Mouse (Mus musculus) stomach, postnatal 0 days (tissue): ENCODE results near the gene Arid5b. TPM values are rescaled to one million over a fixed set of nuclear protein-coding genes. Genes with fewer than 3 reads are reported as not detected.

Source experiments
- ATAC-seq: fragments of 200-750 bp; cut with Nextera tagmentation; 2 replicates; pipeline ENCODE4 v1.8.0; 2017; ENCODE audit not compliant: low FRiP score, low TSS enrichment
- DNase-seq: peaks from one replicate; pipeline ENCODE4 v3.0.0-alpha.2; 2016; ENCODE audit warnings: low spot score
- H3K27ac ChIP-seq: fragments of 300-500 bp; sonication (generic); replicated peaks from 2 replicates; pipeline ENCODE4 v1.5.1; 2014; ENCODE audit warnings: mild to moderate bottlenecking, control low read depth
- H3K27me3 ChIP-seq: fragments of 300-500 bp; sonication (generic); 2 replicates; pipeline ENCODE4 v1.6.1; 2014; ENCODE audit warnings: low read length; ENCODE audit not compliant: control insufficient read depth, insufficient read depth
- H3K36me3 ChIP-seq: fragments of 300-500 bp; sonication (generic); 2 replicates; pipeline ENCODE4 v1.6.1; 2014; ENCODE audit warnings: low read length, mixed read lengths; ENCODE audit not compliant: control insufficient read depth, insufficient read depth
- H3K4me1 ChIP-seq: fragments of 300-500 bp; sonication (generic); replicated peaks from 2 replicates; pipeline ENCODE4 v1.6.1; 2014; ENCODE audit warnings: antibody characterized with exemption; ENCODE audit not compliant: control insufficient read depth, insufficient read depth
- H3K4me2 ChIP-seq: fragments of 300-500 bp; sonication (generic); replicated peaks from 2 replicates; pipeline ENCODE4 v1.6.1; 2014; ENCODE audit warnings: low read depth, mild to moderate bottlenecking, control low read depth, moderate library complexity
- H3K4me3 ChIP-seq: fragments of 300-500 bp; sonication (generic); 2 replicates; pipeline ENCODE4 v1.5.1; 2014; ENCODE audit warnings: low read depth, low read length, control low read depth
- H3K9ac ChIP-seq: fragments of 300-500 bp; sonication (generic); 2 replicates; pipeline ENCODE4 v1.6.1; 2014; ENCODE audit warnings: mild to moderate bottlenecking, low read length, control low read depth, mixed read lengths
- H3K9me3 ChIP-seq: fragments of 300-500 bp; sonication (generic); 2 replicates; pipeline ENCODE4 v1.6.1; 2016; ENCODE audit warnings: low read length; ENCODE audit not compliant: control insufficient read depth
- CTCF ChIP-seq: IDR thresholded peaks from 2 replicates; pipeline ENCODE4 v1.5.1; 2016; ENCODE audit warnings: antibody characterized with exemption, low read depth, mild to moderate bottlenecking, moderate library complexity
- EP300 ChIP-seq: optimal IDR thresholded peaks from 2 replicates; pipeline ENCODE3; 2016; ENCODE audit warnings: antibody characterized with exemption
- WGBS: fragments of 180-500 bp; shearing (Covaris S2); extraction: QIAGEN DNeasy Blood & Tissue Kit; methylation state at CpG from one replicate; pipeline ENCODE4 v1.1.7; 2014; 5-methylcytosine and 5-hydroxymethylcytosine counted together
- polyA plus RNA-seq: library from polyadenylated mRNA; unstranded; fragments of >200 nt; fragmentation: Nextera tagmentation; extraction: Ambion mirVana; gene quantifications from 2 replicates; pipeline ENCODE4 v1.2.1, GENCODE M21; 2015

The Arid5b gene
- polyA plus RNA-seq, 1 experiment from 2014 or later, result 18.3 TPM

DNA sequence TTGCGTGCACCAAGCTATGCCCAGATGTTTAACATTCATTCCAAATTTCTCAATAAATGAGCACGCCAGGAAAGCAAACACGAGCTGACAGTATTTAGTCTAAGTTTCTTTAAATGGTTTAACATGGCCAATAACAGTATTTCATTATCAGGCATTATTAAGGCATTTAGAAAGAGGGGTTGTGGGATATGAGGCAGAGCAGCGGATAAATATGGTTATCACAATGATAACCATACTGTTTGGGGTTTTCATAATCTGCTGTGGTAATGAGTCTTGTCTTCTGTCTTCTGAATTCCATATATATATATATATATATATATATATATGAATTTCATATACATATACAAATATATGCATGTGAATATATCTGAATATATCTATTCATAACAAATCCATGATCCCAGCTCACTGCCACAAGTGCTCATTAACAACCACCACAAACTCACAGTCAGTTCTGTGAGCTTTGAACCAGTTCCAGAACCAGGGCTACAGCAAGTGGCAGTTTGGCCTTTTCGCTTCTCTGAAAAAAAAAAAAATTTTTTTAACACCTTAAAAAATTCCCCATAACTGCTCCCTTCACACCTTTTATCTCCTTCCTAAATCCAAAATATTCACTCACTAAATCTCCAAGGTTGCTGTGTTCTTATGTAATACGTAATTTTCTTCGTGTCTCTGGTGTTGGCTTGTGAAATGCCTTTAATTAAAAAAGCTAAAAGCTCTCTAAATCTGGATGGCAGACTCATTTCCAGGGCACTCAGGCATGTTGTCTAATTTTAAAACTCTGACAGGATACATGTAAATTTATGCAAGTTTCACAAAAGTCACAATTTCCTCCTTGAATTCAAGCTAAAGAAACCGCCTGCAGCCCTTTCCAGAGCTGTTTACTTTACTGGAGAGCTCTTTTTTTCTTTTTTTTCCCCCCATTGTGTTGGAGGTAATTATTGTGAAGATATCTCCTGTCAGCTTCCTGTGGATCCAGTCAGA lies 113.5 kb downstream of the Arid5b start:
- Histone ChIP-seq H3K9ac (no peak overlapping the region), H3K4me3 (no peak overlapping the region), H3K27ac (no peak overlapping the region), H3K36me3 (no peaks in the 10 kb centered on the region), H3K9me3 (no peaks in the 10 kb centered on the region), H3K27me3 (no peaks in the 10 kb centered on the region), H3K4me2 (no peak overlapping the region), H3K4me1 (peaks cover 8% of the 10 kb centered on the region)
- ATAC-seq (no peak), DNase-seq (no peak)
- 62% methylated on average over 8 of the region's 8 CpGs for WGBS
- TF ChIP-seq EP300 (no peak), CTCF (no peak)

GRCm38 (mm10) chr10:68164137-68164536 lies 114.4 kb downstream of the Arid5b start:
- ATAC-seq, result no peak

GRCm38 (mm10) chr10:68159759-68160158 lies 118.8 kb downstream of the Arid5b start:
- H3K4me3 ChIP-seq, result no peak overlapping the region
- DNase-seq, result no peak
- H3K36me3 ChIP-seq, result no peaks in the 10 kb centered on the region
- no peak overlapping the region for H3K4me2 ChIP-seq
- no peaks in the 10 kb centered on the region for H3K9me3 ChIP-seq
- no peak overlapping the region for H3K27ac ChIP-seq
- H3K9ac ChIP-seq, result no peak overlapping the region
- no peak for ATAC-seq
- 94% methylated on average over 9 of the region's 9 CpGs for WGBS
- H3K4me1 ChIP-seq, result peaks cover 4% of the 10 kb centered on the region; the same call in 1 of the 2 replicates
- no peaks in the 10 kb centered on the region for H3K27me3 ChIP-seq
- TF ChIP-seq CTCF, result no peak
- TF ChIP-seq EP300, result no peak

More at GRCm38 (mm10) chr10:68164137-68164536, 114.4 kb downstream of the Arid5b start:
- DNase-seq, result no peak
- no peaks in the 10 kb centered on the region for H3K27me3 ChIP-seq
- H3K4me3 ChIP-seq, result no peak overlapping the region
- no peak overlapping the region for H3K27ac ChIP-seq
- H3K9ac ChIP-seq, result no peak overlapping the region
- H3K9me3 ChIP-seq, result no peaks in the 10 kb centered on the region
- WGBS, result 86% methylated on average over 2 of the region's 2 CpGs
- H3K4me1 ChIP-seq, result peaks cover 5% of the 10 kb centered on the region
- TF ChIP-seq EP300, result no peak
- TF ChIP-seq CTCF, result no peak
- no peak overlapping the region for H3K4me2 ChIP-seq
- H3K36me3 ChIP-seq, result no peaks in the 10 kb centered on the region

DNA sequence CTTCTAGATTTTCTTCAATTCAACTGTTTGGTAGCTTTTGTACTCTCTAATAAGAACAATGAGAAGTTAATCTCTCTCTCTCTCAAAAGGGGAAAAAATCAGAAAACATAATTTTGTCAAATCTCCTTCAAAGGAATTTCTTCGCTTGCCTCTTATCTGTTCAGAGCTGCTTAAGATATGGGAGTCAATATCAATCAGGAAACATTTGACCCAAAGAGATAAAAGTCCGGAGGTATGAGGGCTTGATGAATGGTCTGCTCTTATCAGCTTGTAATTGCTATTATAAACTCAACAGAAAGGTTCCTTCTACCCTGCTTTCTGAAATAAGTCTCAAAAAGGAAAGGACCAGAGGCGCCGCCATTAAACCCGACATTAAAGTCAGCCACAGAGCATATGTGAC lies 120.0 kb downstream of the Arid5b start:
- no peaks in the 10 kb centered on the region for H3K36me3 ChIP-seq
- H3K9ac ChIP-seq, result no peak overlapping the region
- TF ChIP-seq CTCF (no peak), EP300 (no peak)
- no peak overlapping the region for H3K4me3 ChIP-seq
- WGBS, result 58% methylated on average over 5 of the region's 5 CpGs
- H3K27me3 ChIP-seq, result no peaks in the 10 kb centered on the region
- no peak overlapping the region for H3K27ac ChIP-seq
- peaks cover 4% of the 10 kb centered on the region; the same call in 1 of the 2 replicates for H3K4me1 ChIP-seq
- H3K9me3 ChIP-seq, result no peaks in the 10 kb centered on the region
- H3K4me2 ChIP-seq, result 0 out of 2 replicates have a peak overlapping the region, but pooled peaks have one; percentile 4
- ATAC-seq, result no peak; the same call in 1 of the 2 replicates
- no peak for DNase-seq

GRCm38 (mm10) chr10:68157511-68157910 lies 121.0 kb downstream of the Arid5b start:
- Histone ChIP-seq H3K36me3 (no peaks in the 10 kb centered on the region), H3K4me2 (no peak overlapping the region), H3K9ac (no peak overlapping the region), H3K27me3 (no peaks in the 10 kb centered on the region), H3K4me3 (no peak overlapping the region), H3K4me1 (peaks cover 4% of the 10 kb centered on the region; the same call in 1 of the 2 replicates), H3K27ac (peak overlapping the region; percentile 10; the same call in 1 of the 2 replicates), H3K9me3 (no peaks in the 10 kb centered on the region)
- no peak for TF ChIP-seq EP300
- TF ChIP-seq CTCF, result no peak
- 61% methylated on average over 8 of the region's 8 CpGs for WGBS
- DNase-seq, result no peak
- ATAC-seq, result no peak
